Mouse (Mus musculus) intestine, embryonic 15.5 days (tissue): Measurements from ENCODE around the gene Wdr5b. TPM values are rescaled to one million over a fixed set of nuclear protein-coding genes. Genes with fewer than 3 reads are reported as not detected.

ENCODE experiments used
- ATAC-seq: fragments of 200-750 bp; cut with Nextera tagmentation; 2 replicates; pipeline ENCODE4 v1.8.0; 2017; ENCODE audit warnings: moderate TSS enrichment, moderate library complexity
- H3K27ac ChIP-seq: fragments of 300-500 bp; sonication (generic); 2 replicates; pipeline ENCODE4 v1.5.1; 2015; ENCODE audit warnings: mild to moderate bottlenecking, inconsistent platforms
- H3K27me3 ChIP-seq: fragments of 300-500 bp; sonication (generic); replicated peaks from 2 replicates; pipeline ENCODE4 v1.6.1; 2015; ENCODE audit warnings: inconsistent platforms
- H3K36me3 ChIP-seq: fragments of 300-500 bp; sonication (generic); 2 replicates; pipeline ENCODE4 v1.6.1; 2015; ENCODE audit warnings: inconsistent platforms
- H3K4me1 ChIP-seq: fragments of 300-500 bp; sonication (generic); replicated peaks from 2 replicates; pipeline ENCODE4 v1.6.1; 2015; ENCODE audit warnings: inconsistent platforms
- H3K4me2 ChIP-seq: fragments of 300-500 bp; sonication (generic); replicated peaks from 2 replicates; pipeline ENCODE4 v1.6.1; 2015; ENCODE audit warnings: mild to moderate bottlenecking, inconsistent platforms
- H3K4me3 ChIP-seq: fragments of 300-500 bp; sonication (generic); replicated peaks from 2 replicates; pipeline ENCODE4 v1.5.1; 2015; ENCODE audit warnings: inconsistent platforms
- H3K9ac ChIP-seq: fragments of 300-500 bp; sonication (generic); 2 replicates; pipeline ENCODE4 v1.6.1; 2015; ENCODE audit warnings: inconsistent platforms
- H3K9me3 ChIP-seq: fragments of 300-500 bp; sonication (generic); 2 replicates; pipeline ENCODE4 v1.6.1; 2016; ENCODE audit warnings: inconsistent platforms
- WGBS: fragments of 180-500 bp; shearing (Covaris S2); methylation state at CpG from one replicate; pipeline ENCODE4 v1.1.7; 2015; 5-methylcytosine and 5-hydroxymethylcytosine counted together
- polyA plus RNA-seq: library from polyadenylated mRNA; unstranded; fragments of >200 nt; fragmentation: Nextera tagmentation; extraction: Ambion mirVana; gene quantifications from 2 replicates; pipeline ENCODE4 v1.2.1, GENCODE M21; 2015

Gene Wdr5b
- polyA plus RNA-seq, 1 experiment from 2014 or later = 7.0 TPM

DNA sequence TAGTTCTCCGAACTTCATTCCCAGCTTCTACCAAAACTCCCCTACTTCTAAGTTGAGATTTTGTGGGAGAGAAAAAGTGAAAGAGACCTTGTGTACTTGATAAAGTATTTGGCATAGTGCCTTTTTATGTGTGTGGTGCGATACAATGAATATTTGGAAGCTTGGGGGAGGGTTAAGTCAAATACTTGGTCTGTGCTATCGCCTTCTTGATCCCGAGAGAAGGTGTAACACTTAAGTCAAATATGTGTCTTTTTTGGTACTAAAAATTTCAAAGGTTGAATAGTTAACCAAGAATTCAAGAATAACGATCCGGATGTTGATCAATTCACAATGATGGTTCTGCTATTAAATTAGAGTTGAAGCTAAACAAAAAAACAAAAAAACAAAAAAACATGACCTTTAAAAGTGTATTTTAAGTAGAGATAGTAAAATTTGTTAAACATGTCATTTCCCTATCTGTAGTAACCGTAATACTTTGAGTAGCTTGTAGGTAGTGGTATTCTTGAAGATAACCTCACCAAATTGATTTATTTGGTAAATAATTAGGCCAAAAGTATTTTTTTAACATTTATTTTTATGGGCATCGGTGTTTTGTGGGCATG lies 31.5 kb downstream of the Wdr5b start:
- Histone ChIP-seq H3K9me3 (no peaks in the 10 kb centered on the region), H3K27ac (peak overlapping the region; percentile 99), H3K9ac (peak overlapping the region; percentile 81), H3K27me3 (no peaks in the 10 kb centered on the region), H3K4me1 (peaks cover 16% of the 10 kb centered on the region), H3K36me3 (no peaks in the 10 kb centered on the region), H3K4me3 (peak overlapping the region; percentile 85), H3K4me2 (peak overlapping the region; percentile 59)
- WGBS = 25% methylated on average over 8 of the region's 8 CpGs
- no peak for ATAC-seq

- no peak for ATAC-seq
- no peak overlapping the region for H3K9ac ChIP-seq
- no peaks in the 10 kb centered on the region for H3K9me3 ChIP-seq
- H3K4me1 ChIP-seq = peaks cover 3% of the 10 kb centered on the region
- no peaks in the 10 kb centered on the region for H3K27me3 ChIP-seq
- H3K4me2 ChIP-seq = no peak overlapping the region
- H3K4me3 ChIP-seq = no peak overlapping the region
- H3K27ac ChIP-seq = no peak overlapping the region
- H3K36me3 ChIP-seq = no peaks in the 10 kb centered on the region
- 82% methylated on average over 3 of the region's 3 CpGs for WGBS
These were observed 33.8 kb downstream of the Wdr5b start for GRCm38 (mm10) chr16:36074772-36075171.

DNA sequence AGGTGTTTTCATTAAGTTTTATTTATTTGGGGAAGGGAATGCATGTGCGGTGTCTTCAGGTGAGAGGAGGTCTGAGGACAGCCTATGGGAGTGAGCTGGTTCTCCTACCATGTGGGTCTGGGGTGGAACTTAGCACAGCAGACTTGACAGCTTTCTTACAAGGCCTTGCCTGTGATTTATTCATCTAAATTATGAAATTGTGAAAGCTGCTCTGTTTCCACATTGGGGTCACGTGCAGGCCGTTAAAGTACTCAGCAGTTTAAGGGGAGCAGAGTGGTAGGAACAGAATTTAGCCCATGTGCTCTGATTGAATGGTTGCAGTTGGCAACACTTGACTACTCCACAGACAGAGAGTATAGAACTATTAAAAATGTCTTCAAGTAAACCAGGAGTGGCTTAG lies 38.9 kb downstream of the Wdr5b start:
- Histone ChIP-seq H3K4me3 (no peak overlapping the region), H3K36me3 (no peaks in the 10 kb centered on the region), H3K27me3 (no peaks in the 10 kb centered on the region), H3K4me2 (no peak overlapping the region), H3K27ac (no peak overlapping the region), H3K9ac (no peak overlapping the region), H3K9me3 (no peaks in the 10 kb centered on the region), H3K4me1 (no peaks in the 10 kb centered on the region)
- WGBS = 94% methylated on average over 3 of the region's 3 CpGs
- no peak for ATAC-seq

DNA sequence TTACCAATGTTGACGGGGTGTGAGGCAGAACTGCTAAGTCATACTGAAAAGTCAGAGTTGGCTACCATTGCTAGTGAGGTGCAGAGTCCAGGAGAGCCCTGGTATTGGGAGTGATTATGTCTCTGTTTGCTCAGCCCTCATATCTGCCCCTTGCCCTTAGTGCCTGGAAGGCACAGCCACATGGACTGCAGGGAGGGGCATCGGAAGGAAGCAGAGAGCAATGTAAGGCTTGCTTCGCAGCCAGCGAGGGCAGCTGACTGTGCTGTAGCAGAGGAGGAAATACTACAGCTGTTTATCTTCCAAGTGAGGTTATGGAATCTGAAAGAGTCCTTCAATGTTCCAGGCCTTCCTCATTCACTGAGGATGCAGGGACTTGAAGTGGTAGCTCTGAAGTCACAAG lies 46.9 kb downstream of the Wdr5b start:
- H3K36me3 ChIP-seq = peaks cover 6% of the 10 kb centered on the region; the same call in 1 of the 2 replicates
- peak; percentile 96 for ATAC-seq

GRCm38 (mm10) chr16:36089065-36089464 lies 48.1 kb downstream of the Wdr5b start:
- H3K9ac ChIP-seq = no peak overlapping the region
- no peaks in the 10 kb centered on the region for H3K4me1 ChIP-seq
- H3K4me3 ChIP-seq = no peak overlapping the region
- H3K4me2 ChIP-seq = no peak overlapping the region
- H3K27ac ChIP-seq = 0 out of 2 replicates have a peak overlapping the region, but pooled peaks have one; percentile 51
- no peaks in the 10 kb centered on the region for H3K9me3 ChIP-seq
- 79% methylated on average over 7 of the region's 7 CpGs for WGBS
- no peak for ATAC-seq
- H3K27me3 ChIP-seq = no peaks in the 10 kb centered on the region
- H3K36me3 ChIP-seq = peaks cover 6% of the 10 kb centered on the region; the same call in 1 of the 2 replicates

More for the DNA sequence above, 46.9 kb downstream of the Wdr5b start:
- no peak overlapping the region for H3K4me3 ChIP-seq
- no peak overlapping the region for H3K4me2 ChIP-seq
- no peaks in the 10 kb centered on the region for H3K4me1 ChIP-seq
- WGBS = 41% methylated on average over 4 of the region's 4 CpGs
- no peaks in the 10 kb centered on the region for H3K9me3 ChIP-seq
- H3K9ac ChIP-seq = no peak overlapping the region
- H3K27me3 ChIP-seq = no peaks in the 10 kb centered on the region
- H3K27ac ChIP-seq = peak overlapping the region; percentile 66

DNA sequence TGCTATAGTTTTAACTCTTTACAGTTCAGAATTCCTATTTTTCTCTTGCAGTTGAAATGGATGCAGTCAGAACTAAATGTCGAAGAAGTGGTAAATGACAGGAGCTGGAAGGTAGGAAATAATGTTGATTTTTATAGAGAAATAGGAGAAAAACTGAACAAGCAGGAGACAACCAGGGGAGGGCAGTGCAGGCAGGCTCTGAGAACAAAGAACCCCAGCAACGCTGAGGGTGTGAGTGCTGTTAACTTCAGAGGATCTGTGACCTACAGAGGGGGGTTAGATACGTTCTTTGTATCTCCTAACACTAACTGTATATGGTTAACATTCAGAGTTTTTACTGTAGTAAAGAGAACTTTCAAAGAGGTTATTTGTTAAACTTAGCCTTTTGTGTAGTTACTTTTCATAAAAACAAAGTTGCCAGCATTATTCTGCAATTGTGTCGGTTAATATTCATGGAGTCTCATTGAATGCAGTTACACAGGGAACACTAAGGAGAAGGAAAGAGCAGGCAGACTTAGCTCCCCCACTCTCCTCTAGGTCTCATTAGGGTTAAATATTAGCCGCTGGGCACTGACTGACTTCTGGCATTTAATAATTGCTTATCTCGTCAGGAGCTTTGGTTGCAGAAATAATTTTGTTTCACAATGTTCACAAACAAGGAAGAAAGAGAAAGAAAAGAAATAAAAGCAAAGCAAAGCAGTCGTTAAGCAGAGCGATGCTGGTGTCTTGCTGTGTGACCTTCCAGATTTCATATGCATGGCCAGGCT lies 49.0 kb downstream of the Wdr5b start:
- Histone ChIP-seq H3K4me2 (no peak overlapping the region), H3K9me3 (no peaks in the 10 kb centered on the region), H3K27ac (peak overlapping the region; percentile 51; the same call in 1 of the 2 replicates), H3K4me1 (no peaks in the 10 kb centered on the region), H3K9ac (no peak overlapping the region), H3K4me3 (no peak overlapping the region), H3K36me3 (peaks cover 6% of the 10 kb centered on the region; the same call in 1 of the 2 replicates), H3K27me3 (no peaks in the 10 kb centered on the region)
- peak; percentile 61 for ATAC-seq
- 64% methylated on average over 8 of the region's 8 CpGs for WGBS

DNA sequence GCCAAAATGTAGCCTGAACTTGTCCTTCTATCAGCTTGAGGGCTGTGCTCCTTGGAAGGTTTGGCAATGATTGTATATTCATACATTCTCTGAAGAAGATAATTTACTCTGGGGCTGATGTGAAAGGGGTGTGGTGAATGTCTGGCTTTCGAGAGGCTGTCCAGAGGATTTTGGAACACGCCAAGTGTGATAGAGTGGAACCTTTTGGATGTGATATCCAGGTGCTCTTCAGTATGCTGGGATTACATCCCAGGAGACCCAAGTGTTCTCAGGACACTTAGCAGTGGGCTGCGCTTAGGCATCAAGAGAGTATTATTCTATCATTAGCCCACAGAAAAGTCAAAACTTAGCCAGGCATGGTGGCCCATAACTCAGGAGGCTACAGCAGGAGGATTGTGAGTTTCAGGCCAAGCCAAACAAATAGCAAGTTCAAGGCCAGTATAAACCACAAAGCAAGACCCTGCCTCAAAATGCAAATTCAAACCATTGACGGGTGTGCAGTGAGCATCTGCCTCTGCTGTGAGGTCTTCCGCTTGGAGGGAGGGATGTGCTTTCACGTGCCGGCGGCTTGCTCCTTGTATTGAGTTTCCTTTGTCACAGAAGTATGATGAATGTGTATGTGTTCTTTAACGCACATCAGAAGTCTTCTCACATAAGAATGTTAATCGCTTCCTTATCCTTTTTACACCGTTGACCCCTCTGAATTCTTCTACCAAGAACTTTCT lies 50.0 kb downstream of the Wdr5b start:
- Histone ChIP-seq H3K4me3 (no peak overlapping the region), H3K9ac (no peak overlapping the region), H3K36me3 (peaks cover 6% of the 10 kb centered on the region; the same call in 1 of the 2 replicates), H3K4me2 (no peak overlapping the region), H3K9me3 (no peaks in the 10 kb centered on the region), H3K27ac (no peak overlapping the region), H3K27me3 (no peaks in the 10 kb centered on the region), H3K4me1 (no peaks in the 10 kb centered on the region)
- 88% methylated on average over 11 of the region's 11 CpGs for WGBS
- ATAC-seq = no peak

Other genes starting within 250 kb of the Wdr5b start
- 1.2 and 2.2 TPM in 2 replicates for gene Parp14, start 169.6 kb upstream of the Wdr5b start, polyA plus RNA-seq
- 12.0 and 14.0 TPM in 2 replicates for gene Parp9, start 102.7 kb upstream of the Wdr5b start, polyA plus RNA-seq
- 8.6 TPM in 2 replicates for gene Dtx3l, start 102.0 kb upstream of the Wdr5b start, polyA plus RNA-seq
- gene Kpna1, start 62.4 kb upstream of the Wdr5b start, polyA plus RNA-seq = 34.9 and 40.2 TPM in 2 replicates
- gene Fam162a, start 30.4 kb downstream of the Wdr5b start, polyA plus RNA-seq = 465 and 500 TPM in 2 replicates
- 111 and 125 TPM in 2 replicates for gene Ccdc58, start 30.5 kb downstream of the Wdr5b start, polyA plus RNA-seq
- 0.08 and 0.09 TPM in 2 replicates for gene Csta1, start 90.1 kb downstream of the Wdr5b start, polyA plus RNA-seq
- 1.1 and 1.2 TPM in 2 replicates for gene Stfa2l1, start 115.6 kb downstream of the Wdr5b start, polyA plus RNA-seq
- gene Gm5483, start 143.0 kb downstream of the Wdr5b start, polyA plus RNA-seq = 3.3 and 5.7 TPM in 2 replicates
- not detected in 2 replicates for gene Gm5416, start 169.2 kb downstream of the Wdr5b start, polyA plus RNA-seq
- 0.78 and 1.4 TPM in 2 replicates for gene 2010005H15Rik, start 180.3 kb downstream of the Wdr5b start, polyA plus RNA-seq
- gene Stfa1, start 235.8 kb downstream of the Wdr5b start, polyA plus RNA-seq = 6.6 and 10.5 TPM in 2 replicates